Mouse (Mus musculus) kidney, embryonic 16.5 days (tissue): ENCODE results near the gene Med16. TPM values are rescaled to one million over a fixed set of nuclear protein-coding genes. Genes with fewer than 3 reads are reported as not detected.

ENCODE experiments used
- ATAC-seq: fragments of 200-750 bp; cut with Nextera tagmentation; 2 replicates; pipeline ENCODE4 v1.8.0; 2017; ENCODE audit warnings: moderate TSS enrichment; ENCODE audit not compliant: low FRiP score, low TSS enrichment
- H3K27ac ChIP-seq: fragments of 300-500 bp; sonication (generic); 2 replicates; pipeline ENCODE4 v1.5.1; 2014; ENCODE audit warnings: low read length
- H3K27me3 ChIP-seq: fragments of 300-500 bp; sonication (generic); 2 replicates; pipeline ENCODE4 v1.6.1; 2014; ENCODE audit warnings: low read length, control low read depth, mixed read lengths; ENCODE audit not compliant: insufficient read depth
- H3K36me3 ChIP-seq: fragments of 300-500 bp; sonication (generic); 2 replicates; pipeline ENCODE4 v1.6.1; 2014; ENCODE audit warnings: low read length, control low read depth, mixed read lengths; ENCODE audit not compliant: insufficient read depth
- H3K4me1 ChIP-seq: fragments of 300-500 bp; sonication (generic); 2 replicates; pipeline ENCODE4 v1.6.1; 2014; ENCODE audit warnings: low read length, control low read depth, mixed read lengths; ENCODE audit not compliant: insufficient read depth
- H3K4me2 ChIP-seq: fragments of 300-500 bp; sonication (generic); replicated peaks from 2 replicates; pipeline ENCODE4 v1.6.1; 2014; ENCODE audit warnings: low read depth, low read length
- H3K4me3 ChIP-seq: fragments of 300-500 bp; sonication (generic); 2 replicates; pipeline ENCODE4 v1.5.1; 2014; ENCODE audit warnings: mild to moderate bottlenecking, low read length
- H3K9ac ChIP-seq: fragments of 300-500 bp; sonication (generic); replicated peaks from 2 replicates; pipeline ENCODE4 v1.6.1; 2014; ENCODE audit warnings: low read length
- H3K9me3 ChIP-seq: fragments of 300-500 bp; sonication (generic); 2 replicates; pipeline ENCODE4 v1.6.1; 2016; ENCODE audit warnings: low read length, control low read depth
- WGBS: fragments of 180-500 bp; shearing (Covaris S2); extraction: QIAGEN DNeasy Blood & Tissue Kit; methylation state at CpG from one replicate; pipeline ENCODE4 v1.1.7; 2014; 5-methylcytosine and 5-hydroxymethylcytosine counted together
- polyA plus RNA-seq: library from polyadenylated mRNA; unstranded; fragments of >200 nt; fragmentation: Nextera tagmentation; extraction: Ambion mirVana; gene quantifications from 2 replicates; pipeline ENCODE4 v1.2.1, GENCODE M21; 2015

Gene Med16
- polyA plus RNA-seq, 1 experiment from 2014 or later = 71.0 TPM

- peak within 1 kb of the TSS; percentile 97 for H3K4me2 ChIP-seq
- peak within 1 kb of the TSS; percentile 78 for H3K4me3 ChIP-seq
- peak within 1 kb of the TSS; percentile 92 for H3K9ac ChIP-seq
- H3K9me3 ChIP-seq = no peaks in the 10 kb centered on the region
- no peaks in the 10 kb centered on the region for H3K27me3 ChIP-seq
- H3K36me3 ChIP-seq = peaks cover 6% of the 10 kb centered on the region
- ATAC-seq = peak; percentile 80
- H3K27ac ChIP-seq = peak within 1 kb of the TSS; percentile 66; the same call in 1 of the 2 replicates
- H3K4me1 ChIP-seq = peaks cover 33% of the 10 kb centered on the region
- under 1% methylated on average over 47 of the region's 57 CpGs for WGBS
These were observed 34.3 kb downstream of the Med16 start, which contains the start of the genes Prtn3 and Plppr3 for GRCm38 (mm10) chr10:79874290-79874862. Gene Prtn3 (plus strand): TSS chr10:79874476. Gene Plppr3 (minus strand): TSS chr10:79874634.

- Histone ChIP-seq H3K9me3 (no peaks in the 10 kb centered on the region), H3K27me3 (no peaks in the 10 kb centered on the region), H3K4me3 (peak overlapping the region; percentile 78), H3K36me3 (peaks cover 6% of the 10 kb centered on the region), H3K4me2 (peak overlapping the region; percentile 97), H3K4me1 (peaks cover 32% of the 10 kb centered on the region), H3K27ac (peak overlapping the region; percentile 66; the same call in 1 of the 2 replicates), H3K9ac (peak overlapping the region; percentile 92)
- WGBS = 1% methylated on average over 26 of the region's 26 CpGs
- ATAC-seq = peak; percentile 16; the same call in 1 of the 2 replicates
These were observed 34.9 kb downstream of the Med16 start for GRCm38 (mm10) chr10:79873715-79874289.

GRCm38 (mm10) chr10:79873313-79873712 is 35.4 kb downstream of the Med16 start:
- Histone ChIP-seq H3K9me3 (no peaks in the 10 kb centered on the region), H3K4me2 (peak overlapping the region; percentile 97), H3K27ac (peak overlapping the region; percentile 29; the same call in 1 of the 2 replicates), H3K36me3 (peaks cover 6% of the 10 kb centered on the region), H3K4me3 (peak overlapping the region; percentile 78), H3K27me3 (no peaks in the 10 kb centered on the region), H3K4me1 (peaks cover 32% of the 10 kb centered on the region), H3K9ac (peak overlapping the region; percentile 92)
- ATAC-seq = no peak
- 7% methylated on average over 6 of the region's 6 CpGs for WGBS

GRCm38 (mm10) chr10:79872862-79873261 is 35.9 kb downstream of the Med16 start:
- H3K4me3 ChIP-seq = peak overlapping the region; percentile 78
- peak overlapping the region; percentile 92; the same call in 1 of the 2 replicates for H3K9ac ChIP-seq
- no peaks in the 10 kb centered on the region for H3K27me3 ChIP-seq
- H3K27ac ChIP-seq = 0 out of 2 replicates have a peak overlapping the region, but pooled peaks have one; percentile 29
- peak overlapping the region; percentile 97 for H3K4me2 ChIP-seq
- H3K36me3 ChIP-seq = peaks cover 6% of the 10 kb centered on the region
- H3K4me1 ChIP-seq = peaks cover 29% of the 10 kb centered on the region
- 54% methylated on average over 3 of the region's 3 CpGs for WGBS
- no peaks in the 10 kb centered on the region for H3K9me3 ChIP-seq
- no peak for ATAC-seq

GRCm38 (mm10) chr10:79871845-79872244 is 36.9 kb downstream of the Med16 start:
- H3K9me3 ChIP-seq = no peaks in the 10 kb centered on the region
- WGBS = 94% methylated on average over 8 of the region's 8 CpGs
- H3K4me2 ChIP-seq = no peak overlapping the region
- no peaks in the 10 kb centered on the region for H3K27me3 ChIP-seq
- H3K4me1 ChIP-seq = peaks cover 20% of the 10 kb centered on the region
- H3K9ac ChIP-seq = no peak overlapping the region
- H3K4me3 ChIP-seq = no peak overlapping the region
- no peak for ATAC-seq
- peaks cover 7% of the 10 kb centered on the region for H3K36me3 ChIP-seq
- H3K27ac ChIP-seq = no peak overlapping the region

GRCm38 (mm10) chr10:79866601-79867000 is 42.1 kb downstream of the Med16 start:
- H3K27me3 ChIP-seq = no peaks in the 10 kb centered on the region
- no peak overlapping the region for H3K4me2 ChIP-seq
- H3K4me1 ChIP-seq = peaks cover 12% of the 10 kb centered on the region; the same call in 1 of the 2 replicates
- no peak overlapping the region for H3K27ac ChIP-seq
- H3K4me3 ChIP-seq = no peak overlapping the region
- peaks cover 45% of the 10 kb centered on the region for H3K36me3 ChIP-seq
- H3K9me3 ChIP-seq = no peaks in the 10 kb centered on the region
- H3K9ac ChIP-seq = no peak overlapping the region
- no peak for ATAC-seq
- WGBS = 78% methylated on average over 11 of the region's 11 CpGs

- Histone ChIP-seq H3K36me3 (peaks cover 47% of the 10 kb centered on the region), H3K4me2 (no peak overlapping the region), H3K9ac (no peak overlapping the region), H3K4me1 (peaks cover 19% of the 10 kb centered on the region), H3K4me3 (no peak overlapping the region), H3K9me3 (no peaks in the 10 kb centered on the region), H3K27ac (no peak overlapping the region), H3K27me3 (no peaks in the 10 kb centered on the region)
- no peak; the same call in 1 of the 2 replicates for ATAC-seq
- 67% methylated on average over 19 of the region's 19 CpGs for WGBS
These were observed 42.9 kb downstream of the Med16 start for GRCm38 (mm10) chr10:79865801-79866295.

GRCm38 (mm10) chr10:79865189-79865601 is 43.5 kb downstream of the Med16 start:
- Histone ChIP-seq H3K4me1 (peaks cover 26% of the 10 kb centered on the region), H3K27ac (no peak overlapping the region), H3K4me3 (no peak overlapping the region), H3K9ac (0 out of 2 replicates have a peak overlapping the region, but pooled peaks have one; percentile 11), H3K4me2 (no peak overlapping the region), H3K36me3 (peaks cover 53% of the 10 kb centered on the region), H3K27me3 (no peaks in the 10 kb centered on the region), H3K9me3 (no peaks in the 10 kb centered on the region)
- peak; percentile 23 for ATAC-seq
- WGBS = 54% methylated on average over 12 of the region's 12 CpGs

- ATAC-seq = peak; percentile 21
- 0 out of 2 replicates have a peak overlapping the region, but pooled peaks have one; percentile 29 for H3K27ac ChIP-seq
- WGBS = 43% methylated on average over 10 of the region's 10 CpGs
These were observed 44.2 kb downstream of the Med16 start for GRCm38 (mm10) chr10:79864351-79865188.

More at GRCm38 (mm10) chr10:79864351-79865188, 44.2 kb downstream of the Med16 start:
- Histone ChIP-seq H3K36me3 (peaks cover 59% of the 10 kb centered on the region), H3K4me3 (no peak overlapping the region), H3K9ac (0 out of 2 replicates have a peak overlapping the region, but pooled peaks have one; percentile 11), H3K4me1 (peaks cover 32% of the 10 kb centered on the region), H3K27me3 (no peaks in the 10 kb centered on the region), H3K9me3 (no peaks in the 10 kb centered on the region), H3K4me2 (no peak overlapping the region)
